Mouse (Mus musculus) ovary, postnatal 36 days (tissue): ENCODE results near the gene Serhl.
"Not testable (repeated sequence)": the region's sequence is repeated elsewhere in the genome, so short reads cannot be mapped to it uniquely, and the experiment has no call there.

Source experiments
- DNase-seq: peaks from one replicate; pipeline ENCODE4 v3.0.0; 2022; ENCODE audit warnings: low spot score, mixed read lengths

The Serhl gene

GRCm38 (mm10) chr15:83126582-83126981, 37.3 kb downstream of the Serhl start:
- no peak for DNase-seq

- DNase-seq = not testable (repeated sequence)
Observed at GRCm38 (mm10) chr15:83127037-83127436, 37.7 kb downstream of the Serhl start.

GRCm38 (mm10) chr15:83129530-83130231, 40.4 kb downstream of the Serhl start:
- no peak for DNase-seq

- DNase-seq = no peak
Observed at GRCm38 (mm10) chr15:83134671-83135070, 45.4 kb downstream of the Serhl start.

GRCm38 (mm10) chr15:83135654-83136053, 46.3 kb downstream of the Serhl start:
- DNase-seq = no peak

GRCm38 (mm10) chr15:83142861-83143260, 53.6 kb downstream of the Serhl start:
- no peak for DNase-seq

GRCm38 (mm10) chr15:83145541-83145940, 56.2 kb downstream of the Serhl start:
- DNase-seq = no peak

GRCm38 (mm10) chr15:83148395-83148794, 59.1 kb downstream of the Serhl start:
- DNase-seq = no peak

GRCm38 (mm10) chr15:83148801-83149195, 59.5 kb downstream of the Serhl start:
- no peak for DNase-seq

GRCm38 (mm10) chr15:83149196-83150072, 60.1 kb downstream of the Serhl start, which contains the start of gene Poldip3:
TSS of gene Poldip3 (minus strand) at chr15:83149384.
- DNase-seq = peak; percentile 97

GRCm38 (mm10) chr15:83150073-83150442, 60.8 kb downstream of the Serhl start:
- no peak for DNase-seq

GRCm38 (mm10) chr15:83150694-83151093, 61.4 kb downstream of the Serhl start:
- DNase-seq = no peak

- DNase-seq = no peak
Observed at GRCm38 (mm10) chr15:83154309-83154708, 65.0 kb downstream of the Serhl start.

- DNase-seq = peak; percentile 35
Observed at GRCm38 (mm10) chr15:83155672-83156419, 66.5 kb downstream of the Serhl start.

- peak; percentile 70 for DNase-seq
Observed at GRCm38 (mm10) chr15:83156929-83157666, 67.8 kb downstream of the Serhl start.

- DNase-seq = no peak
Observed at GRCm38 (mm10) chr15:83157667-83158064, 68.4 kb downstream of the Serhl start.

- no peak for DNase-seq
Observed at GRCm38 (mm10) chr15:83158587-83159160, 69.4 kb downstream of the Serhl start.

GRCm38 (mm10) chr15:83159823-83160222, 70.5 kb downstream of the Serhl start:
- DNase-seq = no peak

- no peak for DNase-seq
Observed at GRCm38 (mm10) chr15:83160561-83160960, 71.3 kb downstream of the Serhl start.

- no peak for DNase-seq
Observed at GRCm38 (mm10) chr15:83161062-83161748, 71.9 kb downstream of the Serhl start.

GRCm38 (mm10) chr15:83162001-83162400, 72.7 kb downstream of the Serhl start:
- DNase-seq = no peak
